Mouse (Mus musculus): ENCODE results near the gene Cox8b. TPM values are rescaled to one million over a fixed set of nuclear protein-coding genes. Genes with fewer than 3 reads are reported as not detected.

The Cox8b gene
- polyA plus RNA-seq, 1 experiment from 2014 or later: not detected

GRCm38 (mm10) chr7:140856785-140857549 lies 43.3 kb downstream of the Cox8b start, which contains the start of gene Ric8a:
TSS of gene Ric8a (plus strand) at chr7:140856957.
- under 1% methylated on average over 50 of the region's 50 CpGs for WGBS
- Histone ChIP-seq H3K9me3 (replicated peaks) (no peaks in the 10 kb centered on the region), H3K27me3 (ENCODE audit: low read depth, poor library complexity, severe bottlenecking) (no peaks in the 10 kb centered on the region), H3K4me1 (peaks cover 37% of the 10 kb centered on the region), H3K4me3 (peak within 1 kb of the TSS; percentile 90), H3K36me3 (peaks cover 69% of the 10 kb centered on the region), H3K27ac (replicated peaks) (peak within 1 kb of the TSS; percentile 90)
- peak; percentile 82 for DNase-seq (ENCODE audit: low spot score)

DNA sequence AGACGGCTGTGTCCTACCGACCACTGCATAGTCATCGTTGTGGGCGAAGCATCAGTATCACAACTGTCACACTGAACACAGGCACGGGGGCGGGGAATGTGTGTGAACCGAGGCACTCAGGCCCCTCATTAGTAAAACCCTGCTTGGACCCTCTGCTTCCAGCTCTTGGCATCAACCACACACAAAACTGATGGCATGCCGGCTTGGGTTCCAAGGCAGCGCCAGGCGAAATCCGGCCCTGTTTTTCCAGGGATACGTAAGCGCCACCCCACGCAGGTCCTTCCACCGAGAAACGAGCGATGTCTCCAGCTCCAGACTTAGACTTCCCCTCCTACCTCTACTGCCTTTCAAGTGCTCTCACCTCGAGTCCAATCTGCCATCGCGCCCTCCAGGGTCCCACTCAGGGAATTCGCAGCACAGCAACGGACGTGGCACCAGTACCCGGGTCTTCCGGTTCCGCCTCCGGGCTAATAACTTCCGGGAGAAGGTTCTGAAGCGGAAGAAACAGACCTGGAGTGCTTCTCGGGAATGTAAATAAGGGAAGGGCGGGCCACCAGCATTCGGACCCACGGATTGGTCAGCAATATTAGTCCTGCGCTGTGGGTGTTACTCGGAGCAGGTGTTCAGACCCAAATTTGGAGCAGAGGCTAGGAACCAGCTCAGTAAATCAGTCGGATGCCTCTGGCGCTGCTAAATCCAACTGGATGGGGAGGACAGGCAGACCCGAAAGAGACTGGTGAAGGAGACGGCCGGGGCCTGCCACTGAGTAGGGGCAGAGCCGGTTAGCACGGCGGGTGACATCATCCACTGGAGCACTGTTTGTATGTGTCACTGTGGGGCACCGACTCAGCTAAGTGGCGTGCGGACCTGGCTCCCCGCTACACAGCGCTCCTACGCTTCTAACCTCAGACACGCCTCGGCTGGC lies 44.1 kb downstream of the Cox8b start, which contains the start of gene Gm45785:
TSS of gene Gm45785 (minus strand) at position 472 of the 925 bp plus-strand sequence.
- Histone ChIP-seq H3K4me3 (peak within 1 kb of the TSS; percentile 90), H3K36me3 (peaks cover 68% of the 10 kb centered on the region), H3K4me1 (peaks cover 37% of the 10 kb centered on the region), H3K27me3 (ENCODE audit: low read depth, poor library complexity, severe bottlenecking) (no peaks in the 10 kb centered on the region), H3K9me3 (replicated peaks) (no peaks in the 10 kb centered on the region), H3K27ac (replicated peaks) (peak within 1 kb of the TSS; percentile 90)
- WGBS: 1% methylated on average over 51 of the region's 51 CpGs
- DNase-seq (ENCODE audit: low spot score): peak; percentile 91

GRCm38 (mm10) chr7:140855181-140855580 lies 45.1 kb downstream of the Cox8b start:
- Histone ChIP-seq H3K9me3 (replicated peaks) (no peaks in the 10 kb centered on the region), H3K4me1 (peaks cover 37% of the 10 kb centered on the region), H3K36me3 (peaks cover 58% of the 10 kb centered on the region), H3K27me3 (ENCODE audit: low read depth, poor library complexity, severe bottlenecking) (no peaks in the 10 kb centered on the region), H3K4me3 (peak overlapping the region; percentile 90), H3K27ac (replicated peaks) (peak overlapping the region; percentile 90; the same call in 1 of the 2 replicates)
- no peak for DNase-seq (ENCODE audit: low spot score)
- 80% methylated on average over 9 of the region's 9 CpGs for WGBS

- Histone ChIP-seq H3K36me3 (peaks cover 51% of the 10 kb centered on the region), H3K4me3 (no peak overlapping the region; the same call in 1 of the 2 replicates), H3K9me3 (replicated peaks) (no peaks in the 10 kb centered on the region), H3K27ac (replicated peaks) (no peak overlapping the region), H3K27me3 (ENCODE audit: low read depth, poor library complexity, severe bottlenecking) (no peaks in the 10 kb centered on the region), H3K4me1 (peaks cover 35% of the 10 kb centered on the region)
- DNase-seq (ENCODE audit: low spot score): no peak
- 95% methylated on average over 18 of the region's 18 CpGs for WGBS
Measured at GRCm38 (mm10) chr7:140854483-140854882, 45.8 kb downstream of the Cox8b start.

GRCm38 (mm10) chr7:140853386-140853785 lies 46.9 kb downstream of the Cox8b start:
- H3K9me3 ChIP-seq (replicated peaks): no peaks in the 10 kb centered on the region
- H3K27me3 ChIP-seq (ENCODE audit: low read depth, poor library complexity, severe bottlenecking): no peaks in the 10 kb centered on the region
- no peak overlapping the region for H3K4me3 ChIP-seq
- DNase-seq (ENCODE audit: low spot score): no peak
- WGBS: 86% methylated on average over 9 of the region's 9 CpGs
- H3K36me3 ChIP-seq: peaks cover 40% of the 10 kb centered on the region
- peaks cover 27% of the 10 kb centered on the region for H3K4me1 ChIP-seq
- no peak overlapping the region for H3K27ac ChIP-seq (replicated peaks)

DNA sequence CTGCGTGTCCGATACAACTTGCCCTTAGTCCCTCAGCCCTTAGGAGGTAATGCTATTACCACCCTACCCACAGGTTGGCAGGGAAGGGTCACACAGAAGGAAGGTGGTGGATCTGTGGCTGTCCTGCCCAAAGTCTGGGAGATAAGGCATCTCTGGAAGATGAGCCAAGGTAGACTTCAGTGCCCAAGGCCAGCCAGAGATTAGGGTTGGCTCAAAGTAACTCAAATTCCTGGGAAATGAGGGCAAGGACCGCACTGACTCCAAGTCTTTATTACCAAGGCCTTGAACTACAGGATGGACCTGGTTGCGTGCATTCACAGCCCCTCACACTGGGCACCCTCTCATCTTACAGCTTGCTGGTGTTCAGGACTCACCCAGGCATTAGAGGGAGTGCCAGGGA lies 48.3 kb downstream of the Cox8b start:
- Histone ChIP-seq H3K27me3 (ENCODE audit: low read depth, poor library complexity, severe bottlenecking) (no peaks in the 10 kb centered on the region), H3K27ac (replicated peaks) (no peak overlapping the region), H3K36me3 (peaks cover 38% of the 10 kb centered on the region), H3K9me3 (replicated peaks) (no peaks in the 10 kb centered on the region), H3K4me1 (peaks cover 15% of the 10 kb centered on the region), H3K4me3 (no peak overlapping the region)
- WGBS: 98% methylated on average over 4 of the region's 4 CpGs
- no peak for DNase-seq (ENCODE audit: low spot score)

Other genes starting within 250 kb of the Cox8b start
- not detected in 2 replicates for gene Olfr539, start 240.5 kb downstream of the Cox8b start, polyA plus RNA-seq (2016; fragmentation: Nextera tagmentation; extraction: Ambion mirVana)
- gene Olfr45, start 218.5 kb downstream of the Cox8b start, polyA plus RNA-seq (2016; fragmentation: Nextera tagmentation; extraction: Ambion mirVana): not detected in 2 replicates
- not detected in 2 replicates for gene Olfr541, start 203.2 kb downstream of the Cox8b start, polyA plus RNA-seq (2016; fragmentation: Nextera tagmentation; extraction: Ambion mirVana)
- gene Cyp2e1, start 136.7 kb downstream of the Cox8b start, polyA plus RNA-seq (2016; fragmentation: Nextera tagmentation; extraction: Ambion mirVana): not detected in 2 replicates
- gene Syce1, start 112.6 kb downstream of the Cox8b start, polyA plus RNA-seq (2016; fragmentation: Nextera tagmentation; extraction: Ambion mirVana): 0.12 TPM in 1 of 2 replicates, not detected in the other
- 3.0 and 5.6 TPM in 2 replicates for gene Zfp941, start 78.3 kb downstream of the Cox8b start, polyA plus RNA-seq (2016; fragmentation: Nextera tagmentation; extraction: Ambion mirVana)
- gene Urah, start 65.4 kb downstream of the Cox8b start, polyA plus RNA-seq (2016; fragmentation: Nextera tagmentation; extraction: Ambion mirVana): 0.39 and 0.55 TPM in 2 replicates
- not detected in 2 replicates for gene Scgb1c1, start 54.9 kb downstream of the Cox8b start, polyA plus RNA-seq (2016; fragmentation: Nextera tagmentation; extraction: Ambion mirVana)
- gene Odf3, start 52.6 kb downstream of the Cox8b start, polyA plus RNA-seq (2016; fragmentation: Nextera tagmentation; extraction: Ambion mirVana): not detected in 2 replicates
- gene Gm45785, start 44.1 kb downstream of the Cox8b start, polyA plus RNA-seq (2016; fragmentation: Nextera tagmentation; extraction: Ambion mirVana): not detected in 2 replicates
- gene Ric8a, start 43.5 kb downstream of the Cox8b start, polyA plus RNA-seq (2016; fragmentation: Nextera tagmentation; extraction: Ambion mirVana): 54.3 and 71.1 TPM in 2 replicates
- 20.1 and 25.9 TPM in 2 replicates for gene Bet1l, start 42.9 kb downstream of the Cox8b start, polyA plus RNA-seq (2016; fragmentation: Nextera tagmentation; extraction: Ambion mirVana)
- gene Psmd13, start 18.5 kb downstream of the Cox8b start, polyA plus RNA-seq (2016; fragmentation: Nextera tagmentation; extraction: Ambion mirVana): 343 and 348 TPM in 2 replicates
- gene Sirt3, start 18.1 kb downstream of the Cox8b start, polyA plus RNA-seq (2016; fragmentation: Nextera tagmentation; extraction: Ambion mirVana): 29.2 and 31.8 TPM in 2 replicates
- gene Nlrp6, start 20.5 kb upstream of the Cox8b start, polyA plus RNA-seq (2016; fragmentation: Nextera tagmentation; extraction: Ambion mirVana): 0.05 and 0.07 TPM in 2 replicates
- 15.4 and 17.1 TPM in 2 replicates for gene Pgghg, start 40.9 kb upstream of the Cox8b start, polyA plus RNA-seq (2016; fragmentation: Nextera tagmentation; extraction: Ambion mirVana)
- gene Ifitm5, start 49.8 kb upstream of the Cox8b start, polyA plus RNA-seq (2016; fragmentation: Nextera tagmentation; extraction: Ambion mirVana): 1.2 and 1.3 TPM in 2 replicates
- gene Gm45717, start 55.5 kb upstream of the Cox8b start, polyA plus RNA-seq (2016; fragmentation: Nextera tagmentation; extraction: Ambion mirVana): 0.42 TPM in 1 of 2 replicates, not detected in the other
- gene Ifitm2, start 55.5 kb upstream of the Cox8b start, polyA plus RNA-seq (2016; fragmentation: Nextera tagmentation; extraction: Ambion mirVana): 305 and 352 TPM in 2 replicates
- gene Ifitm1, start 66.8 kb upstream of the Cox8b start, polyA plus RNA-seq (2016; fragmentation: Nextera tagmentation; extraction: Ambion mirVana): 6.3 and 8.4 TPM in 2 replicates
- gene Ifitm3, start 110.3 kb upstream of the Cox8b start, polyA plus RNA-seq (2016; fragmentation: Nextera tagmentation; extraction: Ambion mirVana): 13.7 and 16.8 TPM in 2 replicates
- 0.21 TPM in 1 of 2 replicates, not detected in the other for gene Ifitm6, start 117.5 kb upstream of the Cox8b start, polyA plus RNA-seq (2016; fragmentation: Nextera tagmentation; extraction: Ambion mirVana)
- not detected in 2 replicates for gene Gm17387, start 128.7 kb upstream of the Cox8b start, polyA plus RNA-seq (2016; fragmentation: Nextera tagmentation; extraction: Ambion mirVana)
- 26.8 and 29.4 TPM in 2 replicates for gene B4galnt4, start 160.7 kb upstream of the Cox8b start, polyA plus RNA-seq (2016; fragmentation: Nextera tagmentation; extraction: Ambion mirVana)
- gene Pkp3, start 177.8 kb upstream of the Cox8b start, polyA plus RNA-seq (2016; fragmentation: Nextera tagmentation; extraction: Ambion mirVana): 1.8 and 2.0 TPM in 2 replicates
- 2.3 and 2.5 TPM in 2 replicates for gene Sigirr, start 200.1 kb upstream of the Cox8b start, polyA plus RNA-seq (2016; fragmentation: Nextera tagmentation; extraction: Ambion mirVana)
- 0.07 and 0.16 TPM in 2 replicates for gene Ano9, start 217.4 kb upstream of the Cox8b start, polyA plus RNA-seq (2016; fragmentation: Nextera tagmentation; extraction: Ambion mirVana)
- gene Ptdss2, start 221.9 kb upstream of the Cox8b start, polyA plus RNA-seq (2016; fragmentation: Nextera tagmentation; extraction: Ambion mirVana): 86.5 and 94.7 TPM in 2 replicates

All from midbrain, embryonic 10.5 days (tissue).